Mouse (Mus musculus) liver, embryonic 11.5 days (tissue): ENCODE data around the gene Gsdma2. TPM values are rescaled to one million over a fixed set of nuclear protein-coding genes. Genes with fewer than 3 reads are reported as not detected.
"Not testable (repeated sequence)": the region's sequence is repeated elsewhere in the genome, so short reads cannot be mapped to it uniquely, and the experiment has no call there.

Source experiments
- ATAC-seq: fragments of 200-750 bp; cut with Nextera tagmentation; replicated peaks from 2 replicates; pipeline ENCODE4 v1.8.0; 2017; ENCODE audit warnings: moderate number of reproducible peaks, mild to moderate bottlenecking, moderate TSS enrichment, moderate library complexity; ENCODE audit not compliant: low FRiP score
- DNase-seq: peaks from one replicate; pipeline ENCODE4 v3.0.0-alpha.2; 2017; ENCODE audit warnings: low spot score
- H3K27ac ChIP-seq: fragments of 300-500 bp; sonication (generic); 2 replicates; pipeline ENCODE4 v1.5.1; 2014; ENCODE audit warnings: mild to moderate bottlenecking, low read depth, low read length, control low read depth
- H3K27me3 ChIP-seq: fragments of 300-500 bp; sonication (generic); replicated peaks from 2 replicates; pipeline ENCODE4 v1.6.1; 2014; ENCODE audit warnings: low read length, mixed read lengths; ENCODE audit not compliant: control insufficient read depth, insufficient read depth
- H3K36me3 ChIP-seq: fragments of 300-500 bp; sonication (generic); 2 replicates; pipeline ENCODE4 v1.6.1; 2014; ENCODE audit warnings: mild to moderate bottlenecking, low read length, moderate library complexity, mixed read lengths; ENCODE audit not compliant: control insufficient read depth, insufficient read depth
- H3K4me1 ChIP-seq: fragments of 300-500 bp; sonication (generic); replicated peaks from 2 replicates; pipeline ENCODE4 v1.6.1; 2014; ENCODE audit warnings: low read length, mixed read lengths; ENCODE audit not compliant: control insufficient read depth, insufficient read depth
- H3K4me2 ChIP-seq: fragments of 300-500 bp; sonication (generic); 2 replicates; pipeline ENCODE4 v1.6.1; 2014; ENCODE audit warnings: mild to moderate bottlenecking, control low read depth, moderate library complexity
- H3K4me3 ChIP-seq: fragments of 300-500 bp; sonication (generic); 2 replicates; pipeline ENCODE4 v1.5.1; 2014; ENCODE audit warnings: low read depth, low read length, control low read depth
- H3K9ac ChIP-seq: fragments of 300-500 bp; sonication (generic); 2 replicates; pipeline ENCODE4 v1.6.1; 2014; ENCODE audit warnings: low read depth, low read length, control low read depth
- H3K9me3 ChIP-seq: fragments of 300-500 bp; sonication (generic); 2 replicates; pipeline ENCODE4 v1.6.1; 2016; ENCODE audit warnings: low read length, inconsistent platforms, mixed read lengths; ENCODE audit not compliant: control insufficient read depth
- WGBS: fragments of 180-500 bp; shearing (Covaris S2); extraction: QIAGEN DNeasy Blood & Tissue Kit; methylation state at CpG from one replicate; pipeline ENCODE4 v1.1.7; 2014; 5-methylcytosine and 5-hydroxymethylcytosine counted together
- polyA plus RNA-seq: library from polyadenylated mRNA; unstranded; fragments of >200 nt; fragmentation: Nextera tagmentation; extraction: Ambion mirVana; gene quantifications from 2 replicates; pipeline ENCODE4 v1.2.1, GENCODE M21; 2014

Gene Gsdma2
- not detected in 2 replicates for polyA plus RNA-seq

DNA sequence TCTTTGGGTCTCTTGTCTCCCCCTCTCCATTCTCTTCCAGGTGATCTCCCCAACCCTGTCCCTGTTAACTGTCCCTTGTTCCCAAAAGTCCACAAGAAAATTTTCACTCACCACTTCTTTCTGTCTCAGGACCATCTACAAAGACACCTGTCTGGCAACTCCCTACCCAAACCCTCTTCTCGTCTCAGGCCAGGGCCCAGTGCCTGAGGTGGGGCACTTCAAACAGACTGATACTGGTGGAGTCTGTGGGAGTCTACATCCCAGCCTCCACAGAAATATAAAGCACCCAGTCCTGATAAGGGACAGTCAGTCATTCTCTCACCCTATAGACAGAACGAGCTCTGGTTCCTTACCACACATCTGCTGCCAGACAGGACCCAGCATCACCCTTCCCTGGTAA, at the start of gene Gsdma2:
Gene Gsdma2 (plus strand): TSS at position 301 of the 400 bp plus-strand sequence.
- 42% methylated on average over 2 of the region's 2 CpGs for WGBS
- no peak for ATAC-seq

GRCm38 (mm10) chr11:98597363-98597762, 49.2 kb upstream of the Gsdma2 start:
- ATAC-seq: peak; percentile 64
- H3K27me3 ChIP-seq: peaks cover 33% of the 10 kb centered on the region
- no peak overlapping the region for H3K27ac ChIP-seq

More for the DNA sequence above, at the start of gene Gsdma2:
- Histone ChIP-seq H3K9me3 (no peaks in the 10 kb centered on the region), H3K9ac (no peak within 1 kb of the TSS), H3K4me3 (no peak within 1 kb of the TSS), H3K27ac (no peak within 1 kb of the TSS), H3K27me3 (peaks cover 9% of the 10 kb centered on the region; the same call in 1 of the 2 replicates), H3K36me3 (no peaks in the 10 kb centered on the region), H3K4me1 (no peaks in the 10 kb centered on the region), H3K4me2 (no peak within 1 kb of the TSS)
- no peak for DNase-seq

DNA sequence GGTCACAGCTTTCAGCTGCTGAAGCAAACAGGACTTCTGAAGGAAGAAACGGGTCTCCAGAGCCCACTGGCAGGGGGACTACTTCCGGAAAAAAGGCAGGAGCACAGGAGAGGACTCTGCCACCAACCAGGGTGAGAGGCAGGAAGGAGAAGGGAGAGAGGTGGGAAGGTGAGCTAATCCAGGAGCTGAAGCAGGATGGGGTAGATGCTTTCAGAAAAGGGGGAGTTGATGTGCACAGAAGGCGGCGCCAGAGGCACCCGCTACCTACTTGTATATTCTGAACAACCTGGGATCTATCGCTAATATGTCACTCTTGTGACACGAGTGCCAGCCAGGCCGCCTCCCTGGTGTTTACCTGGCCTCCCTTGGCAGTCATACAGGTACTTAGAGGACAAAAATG, 48.6 kb upstream of the Gsdma2 start, which contains the start of gene Lrrc3c:
Gene Lrrc3c (plus strand): TSS at position 301 of the 400 bp plus-strand sequence.
- ATAC-seq (no peak), DNase-seq (no peak)
- no peak within 1 kb of the TSS for H3K4me2 ChIP-seq
- no peak within 1 kb of the TSS for H3K4me3 ChIP-seq
- no peaks in the 10 kb centered on the region for H3K36me3 ChIP-seq
- no peak within 1 kb of the TSS for H3K9ac ChIP-seq
- H3K9me3 ChIP-seq: no peaks in the 10 kb centered on the region
- H3K27me3 ChIP-seq: peaks cover 36% of the 10 kb centered on the region
- H3K27ac ChIP-seq: no peak within 1 kb of the TSS
- 0 out of 2 replicates have a peak, but pooled peaks cover 6% of the 10 kb centered on the region for H3K4me1 ChIP-seq
- WGBS: 81% methylated on average over 8 of the region's 8 CpGs

More at GRCm38 (mm10) chr11:98597363-98597762, 49.2 kb upstream of the Gsdma2 start:
- H3K4me1 ChIP-seq: peaks cover 6% of the 10 kb centered on the region; the same call in 1 of the 2 replicates
- H3K4me3 ChIP-seq: no peak overlapping the region
- 21% methylated on average over 6 of the region's 6 CpGs for WGBS
- DNase-seq: peak; percentile 70
- H3K4me2 ChIP-seq: no peak overlapping the region
- H3K9me3 ChIP-seq: no peaks in the 10 kb centered on the region
- no peak overlapping the region for H3K9ac ChIP-seq
- H3K36me3 ChIP-seq: no peaks in the 10 kb centered on the region

- no peaks in the 10 kb centered on the region for H3K9me3 ChIP-seq
- peaks cover 39% of the 10 kb centered on the region for H3K27me3 ChIP-seq
- H3K4me3 ChIP-seq: no peak overlapping the region
- 0 out of 2 replicates have a peak, but pooled peaks cover 6% of the 10 kb centered on the region for H3K4me1 ChIP-seq
- no peak overlapping the region for H3K9ac ChIP-seq
- DNase-seq (no peak), ATAC-seq (no peak)
- H3K36me3 ChIP-seq: no peaks in the 10 kb centered on the region
- no peak overlapping the region for H3K27ac ChIP-seq
- no peak overlapping the region for H3K4me2 ChIP-seq
- 61% methylated on average over 18 of the region's 18 CpGs for WGBS
Observed at GRCm38 (mm10) chr11:98598851-98599290, 47.7 kb upstream of the Gsdma2 start.

DNA sequence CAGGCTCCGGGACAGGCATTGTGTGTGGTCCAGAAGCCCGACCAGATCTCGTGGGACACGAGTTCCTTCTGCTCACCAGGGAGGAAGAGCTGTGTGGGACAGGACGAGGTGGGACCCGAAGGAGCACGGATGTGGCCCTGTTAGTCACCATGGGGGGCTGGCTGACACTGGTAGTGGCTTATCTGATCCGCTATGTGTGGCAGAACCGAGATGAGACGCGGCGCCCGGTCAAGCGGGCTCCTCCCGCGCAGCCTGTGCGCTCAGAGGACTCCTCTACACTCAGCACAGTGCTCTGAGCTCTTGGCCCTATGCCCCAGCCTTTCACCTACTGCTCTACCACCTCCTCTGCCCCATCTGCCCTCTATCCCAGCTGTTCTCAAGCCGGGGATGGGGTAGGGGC, 47.3 kb upstream of the Gsdma2 start:
- Histone ChIP-seq H3K27ac (no peak overlapping the region), H3K4me2 (no peak overlapping the region), H3K4me1 (0 out of 2 replicates have a peak, but pooled peaks cover 6% of the 10 kb centered on the region), H3K9me3 (no peaks in the 10 kb centered on the region), H3K4me3 (no peak overlapping the region), H3K9ac (no peak overlapping the region), H3K36me3 (no peaks in the 10 kb centered on the region), H3K27me3 (peaks cover 40% of the 10 kb centered on the region)
- no peak for DNase-seq
- ATAC-seq: no peak
- WGBS: 16% methylated on average over 18 of the region's 18 CpGs

DNA sequence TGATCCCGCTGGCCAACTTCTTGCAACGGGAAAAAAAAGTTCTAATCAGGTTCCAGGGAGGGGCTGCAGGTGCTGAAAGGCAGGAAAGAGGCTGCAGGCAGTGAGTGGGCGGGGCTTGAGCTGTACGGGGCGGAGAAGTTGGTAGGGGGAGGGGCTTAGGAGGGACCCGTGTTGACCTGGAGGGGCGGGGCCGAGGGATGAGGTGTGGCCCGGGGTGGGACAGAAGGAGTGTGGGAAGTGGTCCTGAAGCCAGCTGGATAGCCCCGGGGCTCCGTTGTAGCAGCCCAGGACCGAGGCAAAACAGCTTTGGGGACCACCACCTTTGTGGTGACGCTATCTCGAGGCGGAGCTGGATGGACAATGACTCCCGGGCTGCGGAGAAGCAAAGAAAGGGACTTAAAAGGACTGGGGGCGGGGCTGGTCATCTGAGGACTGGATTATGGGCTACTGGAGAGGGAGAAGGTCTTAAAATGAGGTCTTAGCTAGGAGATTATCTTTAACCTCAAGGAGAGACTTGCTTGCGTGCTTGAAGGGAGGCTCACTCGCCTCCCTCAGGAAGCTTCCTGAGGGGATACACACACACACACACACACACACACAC, 44.4 kb upstream of the Gsdma2 start:
- DNase-seq: peak; percentile 70
- H3K27ac ChIP-seq: no peak overlapping the region
- peaks cover 40% of the 10 kb centered on the region for H3K27me3 ChIP-seq

GRCm38 (mm10) chr11:98603953-98604352, 42.6 kb upstream of the Gsdma2 start:
- 76% methylated on average over 2 of the region's 2 CpGs for WGBS
- no peak overlapping the region for H3K27ac ChIP-seq
- no peaks in the 10 kb centered on the region for H3K36me3 ChIP-seq
- H3K27me3 ChIP-seq: peaks cover 27% of the 10 kb centered on the region
- DNase-seq: no peak
- 0 out of 2 replicates have a peak, but pooled peaks cover 5% of the 10 kb centered on the region for H3K4me1 ChIP-seq
- no peak overlapping the region for H3K4me3 ChIP-seq
- no peak overlapping the region for H3K9ac ChIP-seq
- H3K4me2 ChIP-seq: no peak overlapping the region
- no peak for ATAC-seq
- no peaks in the 10 kb centered on the region for H3K9me3 ChIP-seq

More for the DNA sequence above, 44.4 kb upstream of the Gsdma2 start:
- peak overlapping the region; percentile 37 for H3K4me3 ChIP-seq
- H3K4me1 ChIP-seq: 0 out of 2 replicates have a peak, but pooled peaks cover 6% of the 10 kb centered on the region
- ATAC-seq: peak; percentile 66
- H3K36me3 ChIP-seq: no peaks in the 10 kb centered on the region
- peak overlapping the region; percentile 68 for H3K4me2 ChIP-seq
- no peaks in the 10 kb centered on the region for H3K9me3 ChIP-seq
- H3K9ac ChIP-seq: 0 out of 2 replicates have a peak overlapping the region, but pooled peaks have one; percentile 5
- under 1% methylated on average over 20 of the region's 20 CpGs for WGBS

DNA sequence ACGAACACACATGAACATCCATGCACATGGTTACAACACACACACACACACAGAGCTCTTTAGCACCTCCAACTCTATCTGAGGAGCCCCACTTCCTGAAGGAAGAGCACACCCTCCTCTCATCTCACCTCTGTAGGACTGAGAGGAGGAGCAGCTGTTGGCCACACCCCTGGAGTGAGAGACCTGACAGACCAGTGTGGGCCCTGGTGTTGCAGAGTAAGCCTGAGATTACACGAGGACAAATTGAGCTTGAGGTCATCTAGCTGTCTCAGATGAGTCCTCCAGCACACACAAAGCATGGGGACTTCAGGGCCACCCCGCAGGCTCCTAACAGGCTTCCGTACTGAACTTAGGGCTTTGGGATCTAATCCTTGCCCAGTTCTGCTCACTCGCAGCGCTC, 41.6 kb upstream of the Gsdma2 start:
- not testable (repeated sequence) for ATAC-seq, H3K36me3 ChIP-seq, H3K4me3 ChIP-seq, H3K4me1 ChIP-seq, H3K4me2 ChIP-seq, H3K27ac ChIP-seq, H3K9ac ChIP-seq, H3K9me3 ChIP-seq, DNase-seq
- peaks cover 18% of the 10 kb centered on the region for H3K27me3 ChIP-seq
- 68% methylated on average over 6 of the region's 6 CpGs for WGBS

DNA sequence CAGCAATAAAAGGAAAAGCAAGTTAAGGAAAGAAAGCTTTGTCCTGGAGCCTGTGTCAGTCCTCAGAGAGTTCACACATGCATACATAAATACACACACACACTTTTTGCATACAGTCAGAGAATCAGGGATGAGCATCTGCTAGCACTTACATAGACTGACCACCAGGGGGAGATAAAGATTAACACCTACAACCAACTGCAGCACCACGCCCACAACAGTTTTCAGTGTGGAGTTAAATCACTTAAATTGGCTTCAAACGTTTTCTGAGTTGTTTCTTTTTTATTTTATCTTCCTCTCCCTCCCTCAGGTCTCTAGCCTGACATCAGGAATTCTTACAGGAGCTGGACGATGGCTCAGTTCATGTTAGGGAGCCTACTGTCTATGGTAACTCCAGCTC, 39.8 kb upstream of the Gsdma2 start:
- no peak overlapping the region for H3K4me2 ChIP-seq
- H3K27ac ChIP-seq: no peak overlapping the region
- no peak overlapping the region for H3K9ac ChIP-seq
- H3K27me3 ChIP-seq: 0 out of 2 replicates have a peak, but pooled peaks cover 7% of the 10 kb centered on the region
- no peak for DNase-seq
- no peak for ATAC-seq
- whole genome bisulfite sequencing: 15% methylated on average over 3 of the region's 3 CpGs
- no peaks in the 10 kb centered on the region for H3K9me3 ChIP-seq
- H3K4me3 ChIP-seq: no peak overlapping the region
- H3K36me3 ChIP-seq: no peaks in the 10 kb centered on the region
- H3K4me1 ChIP-seq: 0 out of 2 replicates have a peak, but pooled peaks cover 2% of the 10 kb centered on the region
